Mouse (Mus musculus) gastrocnemius, postnatal 25 days (tissue): Measurements from ENCODE around the gene Gpa33. TPM values are rescaled to one million over a fixed set of nuclear protein-coding genes. Genes with fewer than 3 reads are reported as not detected.

ENCODE experiments used
- DNase-seq: peaks from one replicate; pipeline ENCODE4 v3.0.0; 2022
- total RNA-seq, 2 experiments: library from RNA; stranded (reverse); gene quantifications; 1 replicate in 1 of 2; 2 replicates in 1 of 2; pipeline ENCODE4 v1.2.3; 2021

The Gpa33 gene
- total RNA-seq, 2 experiments from 2014 or later: not detected

DNA sequence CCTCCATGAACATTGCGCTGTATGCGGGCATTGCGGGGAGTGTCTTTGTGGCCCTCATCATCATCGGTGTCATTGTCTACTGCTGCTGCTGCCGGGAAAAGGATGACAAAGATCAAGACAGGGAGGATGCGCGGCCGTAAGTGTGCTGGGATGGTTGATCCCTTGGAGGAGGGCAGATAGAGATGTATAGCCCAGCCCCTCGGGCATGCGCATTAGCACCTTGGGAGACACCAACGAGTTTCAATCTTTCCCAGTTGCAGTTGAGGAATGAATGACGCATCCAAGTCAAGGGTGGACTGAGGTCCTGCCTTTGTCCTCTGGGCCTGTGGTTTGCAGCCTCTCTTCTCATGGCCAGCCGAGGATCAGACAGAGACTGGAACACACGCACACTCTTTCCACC lies 34.5 kb downstream of the Gpa33 start:
- peak; percentile 3 for DNase-seq

GRCm38 (mm10) chr1:166165159-166165558 lies 35.1 kb downstream of the Gpa33 start:
- DNase-seq: no peak

- no peak for DNase-seq
Observed at GRCm38 (mm10) chr1:166167405-166167804, 37.4 kb downstream of the Gpa33 start.

- DNase-seq: no peak
Observed at GRCm38 (mm10) chr1:166168017-166168416, 38.0 kb downstream of the Gpa33 start.

DNA sequence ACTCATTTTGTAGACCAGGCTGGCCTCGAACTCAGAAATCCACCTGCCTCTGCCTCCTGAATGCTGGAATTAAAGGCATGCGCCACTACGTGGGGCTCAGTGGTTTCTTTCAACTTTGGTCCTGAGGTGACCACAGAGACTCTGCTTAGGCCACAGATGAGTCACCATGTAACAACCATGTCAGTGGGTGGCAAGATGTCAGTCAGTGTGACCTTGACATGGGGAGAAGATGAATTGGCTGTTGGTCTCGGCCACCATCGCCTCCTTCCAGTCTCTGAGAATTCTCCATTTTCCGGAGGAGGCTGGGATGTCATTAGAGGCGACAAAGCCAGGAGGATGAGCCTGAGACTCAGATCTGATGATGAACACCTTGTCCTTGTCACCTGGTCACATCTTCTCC lies 39.7 kb downstream of the Gpa33 start:
- DNase-seq: no peak

- DNase-seq: no peak
Observed at GRCm38 (mm10) chr1:166170852-166171251, 40.8 kb downstream of the Gpa33 start.

DNA sequence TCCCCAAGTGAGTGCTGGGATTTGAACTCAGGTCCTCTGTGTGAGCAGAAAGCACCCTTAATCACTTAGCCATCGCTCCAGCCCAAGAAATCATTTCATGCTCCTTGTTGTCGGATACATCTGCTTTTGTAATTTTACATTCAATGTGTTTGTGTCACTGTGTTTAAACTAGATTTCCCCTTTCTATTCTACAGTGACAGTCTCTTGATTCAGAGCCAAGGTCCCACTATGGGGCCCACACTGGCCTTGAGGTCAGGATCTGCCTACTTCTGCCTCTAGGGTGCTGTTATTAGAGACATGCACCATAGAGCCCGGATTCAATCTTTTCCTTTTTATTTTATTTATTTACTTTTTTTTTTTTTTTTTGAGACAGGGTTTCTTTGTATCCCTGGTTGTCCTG lies 43.0 kb downstream of the Gpa33 start:
- no peak for DNase-seq

GRCm38 (mm10) chr1:166173621-166174020 lies 43.6 kb downstream of the Gpa33 start:
- no peak for DNase-seq

GRCm38 (mm10) chr1:166181510-166181909 lies 51.5 kb downstream of the Gpa33 start:
- DNase-seq: no peak

DNA sequence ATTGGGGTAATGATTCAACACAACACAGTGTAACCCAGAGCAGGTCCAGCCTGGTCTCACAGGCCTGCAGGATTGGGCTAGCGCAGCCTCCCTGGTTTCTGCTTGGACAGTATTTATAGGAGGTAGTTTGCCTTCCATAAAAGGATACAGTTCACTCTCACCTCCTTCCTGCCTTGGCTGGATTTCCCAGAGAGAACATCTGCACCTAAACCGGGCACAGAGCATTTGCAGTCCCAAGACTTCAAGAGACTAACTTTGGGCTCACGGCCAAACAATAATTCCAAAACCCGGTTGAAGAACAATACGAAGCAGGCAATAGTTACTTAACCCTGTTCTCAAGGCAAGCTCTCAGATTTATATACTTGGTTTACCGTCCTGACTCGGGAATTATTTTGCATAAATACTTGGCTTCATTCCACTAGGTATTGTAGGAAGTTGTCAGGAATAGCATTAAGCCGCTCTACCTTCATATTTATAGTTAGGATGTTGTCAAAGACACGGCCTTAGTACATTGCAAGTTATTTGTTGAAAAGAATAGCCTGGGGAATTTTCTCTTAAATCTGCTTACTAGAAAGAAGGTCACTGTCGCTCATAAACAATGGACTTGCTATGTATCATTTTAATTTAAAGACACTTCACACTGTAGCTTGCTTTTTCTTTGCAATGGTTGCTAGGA lies 53.1 kb downstream of the Gpa33 start:
- no peak for DNase-seq

DNA sequence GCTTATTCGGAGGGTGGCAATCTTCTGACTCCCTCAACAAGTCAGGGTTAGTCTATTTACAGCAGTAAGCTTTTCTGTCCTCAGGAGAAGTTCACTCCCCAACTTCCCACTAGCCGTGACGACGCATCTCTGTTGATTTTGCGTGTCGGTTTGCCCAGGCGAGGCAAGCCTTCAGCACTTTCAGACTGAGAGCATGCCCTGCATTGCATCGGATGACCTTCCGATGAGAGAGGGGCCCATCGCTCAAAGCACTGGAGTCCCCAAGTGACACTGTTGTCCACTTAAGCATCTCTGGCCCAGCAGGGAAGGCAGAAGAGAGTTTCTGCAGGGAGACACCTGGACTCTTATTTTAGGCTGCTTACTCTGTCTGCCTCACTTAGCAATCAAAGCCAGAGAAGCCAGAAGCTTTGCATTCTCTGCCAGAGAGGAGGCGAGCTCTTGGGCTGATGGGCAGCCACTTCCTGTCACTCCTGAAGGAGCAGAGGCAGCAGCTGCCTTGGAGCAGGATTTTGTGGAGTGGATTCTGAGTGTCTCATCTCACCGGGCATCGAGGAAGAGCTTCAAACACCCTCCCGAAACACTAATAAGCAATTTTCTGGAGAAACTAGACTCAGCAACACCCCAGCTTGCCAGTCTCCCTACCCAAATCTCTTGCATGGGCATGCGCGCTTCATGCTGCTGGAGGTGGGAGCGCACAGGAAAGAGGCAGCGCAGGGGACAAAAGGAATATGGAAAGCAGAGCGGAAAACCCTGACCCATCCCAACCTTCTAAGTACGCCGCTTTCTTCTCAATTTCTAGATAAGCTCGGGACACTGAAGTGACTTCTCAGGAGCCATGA lies 54.6 kb downstream of the Gpa33 start:
- no peak for DNase-seq

- no peak for DNase-seq
Observed at GRCm38 (mm10) chr1:166185357-166185756, 55.3 kb downstream of the Gpa33 start.

GRCm38 (mm10) chr1:166189821-166190220 lies 59.8 kb downstream of the Gpa33 start:
- DNase-seq: no peak

- no peak for DNase-seq
Observed at GRCm38 (mm10) chr1:166204171-166204570, 74.1 kb downstream of the Gpa33 start.

- DNase-seq: no peak
Observed at GRCm38 (mm10) chr1:166205159-166205558, 75.1 kb downstream of the Gpa33 start.

GRCm38 (mm10) chr1:166209371-166209770 lies 79.3 kb downstream of the Gpa33 start:
- no peak for DNase-seq

GRCm38 (mm10) chr1:166214181-166214580 lies 84.1 kb downstream of the Gpa33 start:
- DNase-seq: no peak

Other genes with a start within 250 kb of the Gpa33 start
- gene Pou2f1, start 127.6 kb upstream of the Gpa33 start, total RNA-seq: 1 to 10 TPM; 4.8 to 6.3 TPM
- 10 to 100 TPM; 66.6 to 85.7 TPM for gene Dusp27, start 2.3 kb upstream of the Gpa33 start, total RNA-seq
- not detected for gene Mael, start 108.5 kb downstream of the Gpa33 start, total RNA-seq
- 1 to 10 TPM; 1.4 to 3.1 TPM for gene Ildr2, start 123.9 kb downstream of the Gpa33 start, total RNA-seq
- gene Tada1, start 248.9 kb downstream of the Gpa33 start, total RNA-seq: 1 to 10 TPM; 5.3 to 5.8 TPM